ENCODE assay signal across 8 mouse cellular contexts in the genomic region with DNA sequence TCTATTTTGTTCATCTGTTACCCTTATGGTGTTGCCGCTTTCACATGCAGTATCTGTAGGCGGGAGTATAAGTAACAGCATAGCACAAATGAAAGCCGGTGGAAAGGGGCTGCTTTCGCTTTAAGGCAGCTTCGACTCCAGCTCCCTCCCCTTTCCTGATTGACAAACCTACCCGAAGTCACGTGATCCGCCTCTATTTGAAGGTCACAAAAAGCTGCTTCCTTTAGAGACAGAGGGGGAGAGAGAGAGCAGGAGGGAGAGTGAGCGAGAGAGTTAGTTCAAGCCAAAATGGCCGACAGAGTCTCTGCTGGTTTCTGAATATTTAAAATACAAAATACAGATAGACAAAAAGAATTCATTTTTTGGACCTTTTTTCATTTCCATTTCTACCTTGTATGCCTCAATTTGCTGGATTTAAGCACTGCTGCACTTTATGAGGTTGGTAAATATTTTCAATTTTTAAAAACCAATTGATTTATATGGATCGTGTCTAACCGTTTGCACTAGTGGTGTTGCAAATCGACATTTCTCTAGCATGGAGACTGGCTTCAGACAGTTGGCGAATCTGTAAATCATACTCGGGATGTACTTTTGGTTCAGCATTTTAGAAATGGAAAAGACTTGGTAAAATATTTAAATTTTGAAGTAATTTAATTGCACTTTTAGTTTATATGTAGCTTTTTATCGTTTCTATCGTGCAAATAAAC.
DNase-seq lines count a peak whose midpoint lies in the region; ATAC-seq and TF ChIP-seq lines count a peak whose summit lies in the region.

No protein-coding gene starts in this region.

- H3K4me3 ChIP-seq in forebrain, embryonic 10.5 days: peak overlapping the region; percentile 61
- peak overlapping the region; percentile 62 for H3K4me3 ChIP-seq in heart, embryonic 15.5 days
- H3K4me3 ChIP-seq in liver, embryonic 14.5 days (ENCODE audit: insufficient read depth in 1 of 2, low read depth in 2 of 2, low read length in 2 of 2): peak overlapping the region; percentile 89 to 90
- peak overlapping the region; percentile 60 for H3K4me3 ChIP-seq in neural tube, embryonic 11.5 days (ENCODE audit: low read depth, low read length)
- H3K4me3 ChIP-seq in stomach, postnatal 0 days (ENCODE audit: low read depth, low read length): peak overlapping the region; percentile 52

- peak overlapping the region; percentile 93 for H3K27ac ChIP-seq in forebrain, embryonic 10.5 days
- peak overlapping the region; percentile 89 for H3K27ac ChIP-seq in heart, embryonic 15.5 days
- H3K27ac ChIP-seq in liver, embryonic 14.5 days: peak overlapping the region; percentile 87
- H3K27ac ChIP-seq in neural tube, embryonic 11.5 days (ENCODE audit: low read depth, low read length): peak overlapping the region; percentile 87
- peak overlapping the region; percentile 89 for H3K27ac ChIP-seq in stomach, postnatal 0 days (replicated peaks)

- no peaks in the 10 kb centered on the region for H3K27me3 ChIP-seq in forebrain, embryonic 10.5 days (ENCODE audit: poor library complexity, severe bottlenecking)
- H3K27me3 ChIP-seq in heart, embryonic 15.5 days: no peaks in the 10 kb centered on the region
- no peaks in the 10 kb centered on the region for H3K27me3 ChIP-seq in liver, embryonic 14.5 days (ENCODE audit: control insufficient read depth, insufficient read depth, low read length)
- no peaks in the 10 kb centered on the region for H3K27me3 ChIP-seq in neural tube, embryonic 11.5 days (ENCODE audit: control insufficient read depth, insufficient read depth, low read length)
- H3K27me3 ChIP-seq in stomach, postnatal 0 days (ENCODE audit: control insufficient read depth, insufficient read depth, low read length): no peaks in the 10 kb centered on the region

- H3K4me2 ChIP-seq in heart, embryonic 15.5 days: peak overlapping the region; percentile 74
- peak overlapping the region; percentile 92 for H3K4me2 ChIP-seq in liver, embryonic 14.5 days (ENCODE audit: low read depth)
- peak overlapping the region; percentile 55 for H3K4me2 ChIP-seq in neural tube, embryonic 11.5 days (ENCODE audit: low read depth)
- H3K4me2 ChIP-seq in stomach, postnatal 0 days (replicated peaks; ENCODE audit: low read depth): peak overlapping the region; percentile 64

- TF ChIP-seq CTCF in liver, embryonic 14.5 days (IDR thresholded peaks at IDR 0.05; ENCODE audit: low read depth): peak; percentile 53
- peak; percentile 57 for TF ChIP-seq CTCF in stomach, postnatal 0 days (IDR thresholded peaks at IDR 0.05; ENCODE audit: low read depth)

- WGBS in forebrain, embryonic 10.5 days: under 1% methylated on average over 17 of the region's 17 CpGs
- WGBS in heart, embryonic 15.5 days: under 1% methylated on average over 17 of the region's 17 CpGs
- under 1% methylated on average over 17 of the region's 17 CpGs for WGBS in liver, embryonic 14.5 days (ENCODE audit: insufficient replicate concordance)
- under 1% methylated on average over 17 of the region's 17 CpGs for WGBS in neural tube, embryonic 11.5 days
- under 1% methylated on average over 17 of the region's 17 CpGs for WGBS in stomach, postnatal 0 days

- no peaks in the 10 kb centered on the region for H3K9me3 ChIP-seq in forebrain, embryonic 10.5 days
- no peaks in the 10 kb centered on the region for H3K9me3 ChIP-seq in heart, embryonic 15.5 days (replicated peaks)
- H3K9me3 ChIP-seq in liver, embryonic 14.5 days (ENCODE audit: control insufficient read depth, low read length): no peaks in the 10 kb centered on the region
- H3K9me3 ChIP-seq in neural tube, embryonic 11.5 days (ENCODE audit: control insufficient read depth, low read length): no peaks in the 10 kb centered on the region
- no peaks in the 10 kb centered on the region for H3K9me3 ChIP-seq in stomach, postnatal 0 days (ENCODE audit: control insufficient read depth, low read length)

- peak overlapping the region; percentile 68 for H3K9ac ChIP-seq in heart, embryonic 15.5 days
- peak overlapping the region; percentile 96 for H3K9ac ChIP-seq in liver, embryonic 14.5 days (replicated peaks)
- peak overlapping the region; percentile 78 for H3K9ac ChIP-seq in neural tube, embryonic 11.5 days (ENCODE audit: low read length)
- H3K9ac ChIP-seq in stomach, postnatal 0 days (ENCODE audit: low read length): peak overlapping the region; percentile 65

- peak; percentile 82 for ATAC-seq in heart, embryonic 15.5 days (replicated peaks; ENCODE audit: insufficient number of reproducible peaks, insufficient read depth, low FRiP score, low read depth)
- peak; percentile 74 for ATAC-seq in liver, embryonic 14.5 days (ENCODE audit: insufficient read depth)
- ATAC-seq in neural tube, embryonic 11.5 days (ENCODE audit: insufficient read depth, low FRiP score, low TSS enrichment): peak; percentile 79
- peak; percentile 92 for ATAC-seq in stomach, postnatal 0 days (ENCODE audit: low FRiP score, low TSS enrichment)

- H3K36me3 ChIP-seq in forebrain, embryonic 10.5 days (replicated peaks): no peaks in the 10 kb centered on the region
- H3K36me3 ChIP-seq in heart, embryonic 15.5 days: no peaks in the 10 kb centered on the region
- no peaks in the 10 kb centered on the region for H3K36me3 ChIP-seq in liver, embryonic 14.5 days (replicated peaks; ENCODE audit: control insufficient read depth, insufficient read depth, low read depth)
- no peaks in the 10 kb centered on the region for H3K36me3 ChIP-seq in neural tube, embryonic 11.5 days (ENCODE audit: control insufficient read depth, insufficient read depth, low read length)
- H3K36me3 ChIP-seq in stomach, postnatal 0 days (ENCODE audit: control insufficient read depth, insufficient read depth, low read length): no peaks in the 10 kb centered on the region

- peaks cover 44% of the 10 kb centered on the region for H3K4me1 ChIP-seq in forebrain, embryonic 10.5 days
- H3K4me1 ChIP-seq in heart, embryonic 15.5 days (replicated peaks): peaks cover 30% of the 10 kb centered on the region
- H3K4me1 ChIP-seq in liver, embryonic 14.5 days (replicated peaks; ENCODE audit: control insufficient read depth in 2 of 2, insufficient read depth in 2 of 2, low read length in 1 of 2): peaks cover 25 to 30% of the 10 kb centered on the region in 2 experiments
- H3K4me1 ChIP-seq in neural tube, embryonic 11.5 days (ENCODE audit: control insufficient read depth, insufficient read depth, low read length): peaks cover 13% of the 10 kb centered on the region
- 0 out of 2 replicates have a peak, but pooled peaks cover 4% of the 10 kb centered on the region for H3K4me1 ChIP-seq in stomach, postnatal 0 days (replicated peaks; ENCODE audit: control insufficient read depth, insufficient read depth)

- TF ChIP-seq EP300 in liver, embryonic 14.5 days (IDR thresholded peaks at IDR 0.05; ENCODE audit: low read depth): peak; percentile 75
- TF ChIP-seq EP300 in stomach, postnatal 0 days (optimal IDR thresholded peaks at IDR 0.05): no peak

- peak; percentile 87 to 88 for DNase-seq in CD8-positive naive resting alpha-beta T cell, adult 2 months (ENCODE audit: low read depth in 2 of 2, low spot score in 2 of 2)
- peak; percentile 97 for DNase-seq in c-Kit-positive CD71-negative TER-119-negative erythroid progenitor cells, embryonic 14.5 days (ENCODE audit: low read depth)
- DNase-seq in forebrain, embryonic 10.5 days (ENCODE audit: extremely low spot score, low spot score): peak; percentile 90
- DNase-seq in kidney, postnatal 25 days: peak; percentile 94 to 96
- DNase-seq in liver, embryonic 14.5 days (ENCODE audit: low read depth in 3 of 3, low spot score in 3 of 3): peak; percentile 97 to 99 (median 98)
- DNase-seq in neural tube, embryonic 11.5 days (ENCODE audit: low spot score): peak; percentile 89
- DNase-seq in stomach, postnatal 0 days (ENCODE audit: low spot score): peak; percentile 89

Comparison
In these comparisons a context has a peak if more than half of its experiments do, and no peak if none do; other contexts are left out.
1. Peak in every context shown above with its lines: DNase-seq, ATAC-seq, H3K4me3 ChIP-seq and H3K27ac ChIP-seq.